Mouse (Mus musculus): ENCODE measurements at regions not wholly inside any gene's neighbourhood (a gene's known extent, or its start where the extent isn't known, plus 50 kb on each side); places are given as distances from the start of the nearest gene placed in this dataset.

- no peak for TF ChIP-seq CTCF (IDR thresholded peaks at IDR 0.05 in 2 of 3, conservative IDR thresholded peaks at IDR 0.05 in 1 of 3; ENCODE audit: control insufficient read depth in 1 of 3, insufficient read depth in 1 of 3, low read depth in 2 of 3, low read length in 3 of 3, poor library complexity in 1 of 3, severe bottlenecking in 1 of 3)
- TF ChIP-seq E2F4 (IDR thresholded peaks at IDR 0.05; ENCODE audit: borderline replicate concordance, low read depth, low read length): no peak
These were observed 174.3 kb upstream of the F930015N05Rik start for GRCm38 (mm10) chr11:64610724-64611123.

Data from MEL (cell line).